Mouse (Mus musculus) kidney, postnatal 25 days (tissue): ENCODE measurements around the gene Prr11.

Experiments
- DNase-seq, 2 experiments: peaks; one replicate each; pipeline ENCODE4 v3.0.0; 2021; ENCODE audit warnings: mixed read lengths in 2 of 2

The Prr11 gene

DNA sequence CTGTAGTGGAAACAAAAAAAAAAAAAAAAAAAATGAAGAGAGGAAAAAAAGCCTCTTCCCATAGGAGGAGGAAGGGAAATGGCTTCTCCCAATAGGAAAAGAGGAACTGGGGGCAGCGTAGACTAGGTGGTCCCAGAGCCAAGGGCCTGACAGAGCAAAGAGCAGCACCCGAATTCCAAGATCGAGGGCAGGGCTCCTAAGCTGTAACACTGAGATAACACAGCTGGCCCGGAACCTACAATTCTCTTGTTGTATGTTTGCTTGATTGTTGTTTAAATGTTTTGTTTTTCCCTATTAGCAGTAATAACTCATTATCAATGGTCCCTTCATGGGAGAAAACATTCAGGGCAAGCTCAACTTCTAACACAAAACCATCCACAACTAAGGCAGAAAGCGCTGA, 61.5 kb downstream of the Prr11 start:
- no peak for DNase-seq

DNA sequence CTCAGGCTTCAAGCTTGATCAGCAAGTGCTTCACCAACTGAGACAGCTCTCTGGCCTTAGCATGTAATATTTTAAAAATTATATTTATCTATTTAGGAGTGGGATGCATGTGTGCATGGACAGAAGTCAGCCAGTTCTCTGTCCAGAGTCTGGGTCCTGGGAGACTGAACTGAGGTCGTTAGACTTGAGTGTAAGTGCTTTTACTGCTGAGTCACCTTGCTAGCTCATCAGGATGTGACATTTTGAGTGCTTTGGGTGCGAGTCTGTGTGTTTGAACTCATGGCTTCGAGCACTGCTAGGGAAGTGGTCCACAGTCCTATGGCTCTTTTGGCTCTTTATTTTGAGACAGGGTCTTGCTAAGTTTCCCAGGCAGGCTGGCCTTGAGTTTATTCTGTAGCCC, 65.5 kb downstream of the Prr11 start:
- DNase-seq: peak in 1 of 2 experiments; percentile 3

DNA sequence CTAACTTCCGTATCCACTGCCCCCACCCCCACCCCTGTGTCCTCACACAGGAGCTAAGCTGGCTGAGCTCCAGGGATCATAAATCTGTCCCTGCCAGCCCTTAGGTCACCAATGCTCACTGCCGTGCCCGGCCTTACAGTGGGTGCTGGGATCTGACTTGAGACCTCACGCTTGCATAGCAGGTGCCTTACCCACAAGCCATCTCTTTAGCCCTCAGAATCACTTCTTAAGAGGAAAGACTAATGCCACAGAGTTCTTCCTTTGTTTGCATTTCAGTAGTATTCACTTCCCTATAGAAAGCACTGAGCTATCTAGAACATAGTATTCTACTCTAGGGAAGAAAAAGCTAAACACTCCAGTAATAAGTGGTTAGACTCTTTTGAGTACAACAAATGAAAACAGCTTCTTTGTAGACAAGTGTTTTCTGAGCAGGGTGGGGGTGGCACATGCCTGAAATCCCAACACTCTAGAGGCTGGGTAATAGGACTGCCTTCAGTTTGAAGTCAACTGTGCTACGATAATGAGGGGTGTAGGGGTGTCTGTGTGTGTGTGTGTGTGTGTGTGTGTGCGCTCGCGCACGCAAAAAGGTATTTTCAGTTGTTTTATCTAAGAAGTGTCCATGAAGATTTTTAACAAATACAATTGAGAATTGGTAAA, 69.1 kb downstream of the Prr11 start:
- DNase-seq: peak; percentile 8 to 44
